Mouse (Mus musculus): ENCODE data around the gene Cacna1f. TPM values are rescaled to one million over a fixed set of nuclear protein-coding genes. Genes with fewer than 3 reads are reported as not detected.

The Cacna1f gene
- polyA plus RNA-seq (2015; fragmentation: Nextera tagmentation; extraction: Ambion mirVana), result 0.04 TPM in 1 of 2 replicates, not detected in the other

DNA sequence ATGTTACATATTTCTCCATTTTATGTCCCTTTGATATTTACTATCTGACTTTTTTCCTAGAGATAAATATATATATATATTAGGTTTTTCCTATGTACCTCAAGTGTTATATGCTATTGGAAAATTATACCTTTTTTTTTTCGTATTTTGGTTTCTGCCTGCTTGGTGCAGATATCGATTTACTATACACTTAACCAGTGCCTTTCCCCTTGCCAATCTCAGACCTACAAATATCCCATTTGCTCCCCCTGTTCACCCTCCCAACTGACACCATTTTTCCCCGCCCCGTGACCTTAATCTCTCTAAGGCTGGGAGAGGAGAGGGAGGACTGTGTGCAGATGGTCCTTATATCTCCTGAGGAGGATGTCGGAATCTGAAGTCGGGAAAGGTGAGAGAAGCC lies at the start of gene Cacna1f:
Cacna1f (plus strand) TSS at position 301 of the 400 bp plus-strand sequence.
- Histone ChIP-seq H3K9me3 (no peaks in the 10 kb centered on the region), H3K4me1 (no peaks in the 10 kb centered on the region; the same call in 1 of the 2 replicates), H3K4me3 (no peak within 1 kb of the TSS), H3K27ac (no peak within 1 kb of the TSS), H3K36me3 (no peaks in the 10 kb centered on the region; the same call in 1 of the 2 replicates), H3K27me3 (0 out of 2 replicates have a peak, but pooled peaks cover 3% of the 10 kb centered on the region), H3K9ac (no peak within 1 kb of the TSS), H3K4me2 (replicated peaks) (no peak within 1 kb of the TSS)
- WGBS, result 75% methylated on average over 6 of the region's 6 CpGs
- ATAC-seq (ENCODE audit: low FRiP score, low read depth), result no peak

- Histone ChIP-seq H3K4me1 (no peaks in the 10 kb centered on the region), H3K4me3 (no peak overlapping the region), H3K36me3 (no peaks in the 10 kb centered on the region; the same call in 1 of the 2 replicates), H3K27me3 (no peaks in the 10 kb centered on the region), H3K27ac (no peak overlapping the region), H3K4me2 (replicated peaks) (no peak overlapping the region), H3K9ac (no peak overlapping the region), H3K9me3 (no peaks in the 10 kb centered on the region)
- 31% methylated on average over 2 of the region's 2 CpGs for WGBS
- no peak for ATAC-seq (ENCODE audit: low FRiP score, low read depth)
These were observed 43.8 kb upstream of the Cacna1f start for GRCm38 (mm10) chrX:7563076-7563475.

- Histone ChIP-seq H3K4me2 (replicated peaks) (no peak overlapping the region), H3K27ac (no peak overlapping the region), H3K9me3 (no peaks in the 10 kb centered on the region), H3K36me3 (no peaks in the 10 kb centered on the region), H3K4me3 (no peak overlapping the region), H3K27me3 (no peaks in the 10 kb centered on the region), H3K4me1 (no peaks in the 10 kb centered on the region), H3K9ac (no peak overlapping the region)
- ATAC-seq (ENCODE audit: low FRiP score, low read depth), result no peak
- WGBS, result 84% methylated on average over 6 of the region's 6 CpGs
These were observed 40.5 kb upstream of the Cacna1f start for GRCm38 (mm10) chrX:7566352-7566751.

- Histone ChIP-seq H3K9me3 (no peaks in the 10 kb centered on the region), H3K36me3 (no peaks in the 10 kb centered on the region)
- WGBS, result 83% methylated on average over 8 of the region's 9 CpGs
These were observed 39.4 kb upstream of the Cacna1f start for GRCm38 (mm10) chrX:7567491-7567890.

GRCm38 (mm10) chrX:7570481-7571175 lies 36.3 kb upstream of the Cacna1f start:
- H3K36me3 ChIP-seq, result no peaks in the 10 kb centered on the region
- no peaks in the 10 kb centered on the region for H3K9me3 ChIP-seq
- H3K9ac ChIP-seq, result no peak overlapping the region
- no peak for ATAC-seq (ENCODE audit: low FRiP score, low read depth)
- H3K27me3 ChIP-seq, result no peaks in the 10 kb centered on the region
- no peak overlapping the region for H3K4me2 ChIP-seq (replicated peaks)
- no peak overlapping the region for H3K4me3 ChIP-seq
- no peak overlapping the region for H3K27ac ChIP-seq
- WGBS, result 74% methylated on average over 7 of the region's 7 CpGs
- peaks cover 6% of the 10 kb centered on the region for H3K4me1 ChIP-seq

More at GRCm38 (mm10) chrX:7567491-7567890, 39.4 kb upstream of the Cacna1f start:
- no peak overlapping the region for H3K4me2 ChIP-seq (replicated peaks)
- H3K9ac ChIP-seq, result no peak overlapping the region
- no peak overlapping the region for H3K27ac ChIP-seq
- H3K4me3 ChIP-seq, result no peak overlapping the region
- ATAC-seq (ENCODE audit: low FRiP score, low read depth), result no peak
- H3K27me3 ChIP-seq, result no peaks in the 10 kb centered on the region
- no peaks in the 10 kb centered on the region for H3K4me1 ChIP-seq

DNA sequence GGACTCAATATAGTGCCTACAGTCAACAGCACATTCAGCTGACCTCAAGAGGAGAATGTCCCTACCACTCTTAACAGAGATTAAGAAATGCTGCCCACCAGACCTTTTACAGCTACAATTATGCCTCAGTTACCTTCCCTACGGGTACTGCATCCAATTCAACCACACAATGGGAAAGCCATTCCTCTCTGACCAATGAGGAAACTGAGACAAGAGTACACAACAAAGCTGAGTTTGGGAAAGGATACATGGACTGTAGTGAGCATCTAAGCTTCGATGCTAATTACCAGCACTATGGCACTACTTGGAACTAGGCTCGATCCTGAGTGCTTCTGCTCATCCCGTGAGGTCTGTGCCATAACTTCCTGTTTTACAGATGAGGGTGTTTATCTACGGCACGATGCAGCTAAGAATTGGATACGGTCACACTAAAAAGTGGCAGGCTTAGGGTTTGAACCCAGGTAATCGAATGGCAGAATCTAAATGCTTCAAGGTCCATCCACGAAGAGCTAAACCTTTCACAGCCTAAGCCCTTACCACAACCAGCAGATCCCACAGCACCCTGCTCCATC lies 35.2 kb upstream of the Cacna1f start:
- no peak overlapping the region for H3K9ac ChIP-seq
- H3K4me3 ChIP-seq, result no peak overlapping the region
- ATAC-seq (ENCODE audit: low FRiP score, low read depth), result no peak
- no peaks in the 10 kb centered on the region for H3K9me3 ChIP-seq
- no peaks in the 10 kb centered on the region for H3K36me3 ChIP-seq
- no peak overlapping the region for H3K27ac ChIP-seq
- peaks cover 6% of the 10 kb centered on the region for H3K4me1 ChIP-seq
- no peak overlapping the region for H3K4me2 ChIP-seq (replicated peaks)
- WGBS, result 86% methylated on average over 9 of the region's 9 CpGs
- no peaks in the 10 kb centered on the region for H3K27me3 ChIP-seq

DNA sequence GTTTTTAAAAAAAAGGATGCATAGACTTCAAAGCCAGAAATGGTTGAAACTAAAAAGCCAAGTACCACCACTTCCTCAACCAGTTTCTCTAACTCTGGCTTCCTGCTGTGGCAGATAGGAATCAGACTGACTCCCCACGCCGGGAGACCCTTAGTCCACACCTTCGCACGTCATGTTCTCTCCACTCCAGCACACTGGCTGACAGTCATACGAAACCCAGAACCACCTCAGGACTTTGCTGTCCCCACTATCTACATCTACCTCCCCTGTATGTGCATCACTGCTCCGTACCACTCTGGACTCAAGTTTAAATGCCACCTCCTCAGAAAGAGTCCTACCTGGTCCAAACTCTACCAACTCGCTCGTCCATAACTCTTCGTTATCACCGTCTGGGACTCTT lies 34.4 kb upstream of the Cacna1f start:
- Histone ChIP-seq H3K36me3 (no peaks in the 10 kb centered on the region), H3K4me3 (no peak overlapping the region), H3K27me3 (no peaks in the 10 kb centered on the region), H3K4me2 (replicated peaks) (peak overlapping the region; percentile 67), H3K9me3 (no peaks in the 10 kb centered on the region), H3K27ac (no peak overlapping the region), H3K9ac (no peak overlapping the region), H3K4me1 (peaks cover 6% of the 10 kb centered on the region)
- no peak for ATAC-seq (ENCODE audit: low FRiP score, low read depth)
- 84% methylated on average over 10 of the region's 10 CpGs for WGBS

DNA sequence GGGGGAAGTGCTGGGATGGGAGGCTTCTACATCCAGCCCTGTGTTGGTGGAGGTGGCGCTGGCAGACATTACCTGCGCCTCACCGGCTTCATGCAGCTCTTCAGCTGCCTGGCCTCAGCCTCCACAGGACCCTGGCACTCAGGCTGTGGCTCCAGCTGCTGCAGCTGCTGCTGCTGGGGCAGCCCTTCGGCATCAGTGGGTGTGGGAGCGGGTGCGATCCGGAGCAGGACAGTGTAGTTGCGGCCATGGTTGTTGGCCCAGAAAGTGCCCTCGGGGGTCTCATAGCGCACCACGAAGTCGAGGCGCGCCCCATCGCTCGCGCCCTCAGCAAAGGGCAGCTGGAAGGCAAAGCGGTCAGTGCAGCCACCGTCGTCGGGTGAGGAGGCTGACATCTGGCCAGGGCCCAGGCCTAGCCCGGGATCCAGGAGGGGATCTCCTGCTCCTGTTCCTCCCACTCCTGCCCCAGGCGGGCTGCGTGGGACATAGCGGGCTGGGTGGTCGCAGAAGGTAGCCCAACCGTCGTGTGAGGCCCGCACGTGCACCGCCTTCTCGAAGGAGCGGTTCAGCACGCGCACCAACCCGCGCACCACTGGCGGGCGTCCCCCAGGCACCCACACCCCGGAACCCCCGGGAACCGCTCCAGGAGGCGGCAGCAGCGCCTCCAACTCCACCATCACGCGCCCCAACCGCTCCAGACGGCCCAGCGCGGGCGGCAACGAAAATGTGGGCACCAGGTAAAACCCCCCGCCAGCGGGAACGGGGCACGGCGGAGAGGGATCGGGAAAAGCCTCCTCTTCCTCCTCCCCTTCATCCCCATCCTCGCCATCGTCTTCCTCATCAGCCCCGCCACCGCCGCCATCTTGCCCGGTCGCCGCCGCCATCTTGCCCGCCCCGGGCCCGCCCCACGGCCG lies 33.5 kb upstream of the Cacna1f start, which contains the start of gene Foxp3:
Foxp3 (plus strand) TSS at position 469 of the 911 bp plus-strand sequence.
- H3K9ac ChIP-seq, result peak within 1 kb of the TSS; percentile 73
- peak; percentile 5 for ATAC-seq (ENCODE audit: low FRiP score, low read depth)
- peak within 1 kb of the TSS; percentile 74; the same call in 1 of the 2 replicates for H3K27ac ChIP-seq
- peak within 1 kb of the TSS; percentile 55 for H3K4me3 ChIP-seq
- no peaks in the 10 kb centered on the region for H3K36me3 ChIP-seq
- H3K27me3 ChIP-seq, result no peaks in the 10 kb centered on the region
- H3K4me2 ChIP-seq (replicated peaks), result peak within 1 kb of the TSS; percentile 67
- H3K9me3 ChIP-seq, result no peaks in the 10 kb centered on the region
- 29% methylated on average over 64 of the region's 72 CpGs for WGBS
- H3K4me1 ChIP-seq, result peaks cover 6% of the 10 kb centered on the region

DNA sequence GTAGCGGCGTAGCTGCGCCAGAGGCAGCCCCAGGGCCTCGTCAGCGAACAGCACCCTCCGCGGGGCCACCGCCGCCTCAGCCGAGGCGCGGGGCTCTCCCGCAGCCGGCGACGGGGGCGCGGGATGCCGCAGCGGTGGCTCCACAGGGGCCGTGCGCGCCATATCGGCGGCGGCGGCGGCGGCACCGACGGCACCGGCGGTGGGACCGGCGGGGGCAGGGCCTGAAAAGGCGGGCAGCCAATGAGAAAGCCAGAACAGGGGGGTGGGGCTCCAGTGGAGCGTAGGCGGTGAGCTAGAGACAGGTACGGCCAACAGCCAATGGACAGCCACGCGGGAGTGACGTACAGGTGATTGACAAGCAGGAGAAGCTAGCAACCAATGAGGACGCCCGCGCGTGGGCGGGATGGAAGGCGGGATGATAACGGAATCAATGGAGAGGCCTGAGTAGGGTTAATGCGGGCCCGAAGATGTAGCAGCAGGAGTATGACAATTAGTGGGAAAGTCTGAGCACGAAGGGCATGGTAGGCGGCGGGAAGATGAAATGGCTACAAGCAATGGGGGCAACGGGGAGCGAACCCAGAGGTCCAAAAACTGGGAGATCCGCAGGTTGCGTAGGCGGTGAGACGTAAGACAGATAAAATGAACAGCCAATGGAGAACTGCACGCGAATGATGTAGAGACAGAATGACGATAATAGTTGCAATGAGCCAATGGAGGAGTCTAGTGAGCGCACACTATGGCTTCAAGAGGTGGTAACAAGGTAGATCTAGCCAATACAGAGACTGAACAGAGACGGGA lies 32.6 kb upstream of the Cacna1f start, which contains the start of gene Ppp1r3f:
Ppp1r3f (minus strand) TSS at position 197 of the 798 bp plus-strand sequence.
- Histone ChIP-seq H3K9ac (peak within 1 kb of the TSS; percentile 73), H3K4me2 (replicated peaks) (peak within 1 kb of the TSS; percentile 67), H3K27ac (peak within 1 kb of the TSS; percentile 74; the same call in 1 of the 2 replicates), H3K4me3 (peak within 1 kb of the TSS; percentile 55), H3K27me3 (no peaks in the 10 kb centered on the region), H3K36me3 (no peaks in the 10 kb centered on the region), H3K4me1 (peaks cover 6% of the 10 kb centered on the region), H3K9me3 (no peaks in the 10 kb centered on the region)
- peak; percentile 99 for ATAC-seq (ENCODE audit: low FRiP score, low read depth)
- 17% methylated on average over 53 of the region's 65 CpGs for WGBS

- H3K27me3 ChIP-seq, result no peaks in the 10 kb centered on the region
- H3K27ac ChIP-seq, result no peak overlapping the region; the same call in 1 of the 2 replicates
- H3K9ac ChIP-seq, result peak overlapping the region; percentile 25; the same call in 1 of the 2 replicates
- peak overlapping the region; percentile 57 for H3K4me2 ChIP-seq (replicated peaks)
- WGBS, result 26% methylated on average over 5 of the region's 6 CpGs
- H3K36me3 ChIP-seq, result no peaks in the 10 kb centered on the region
- no peak for ATAC-seq (ENCODE audit: low FRiP score, low read depth)
- peak overlapping the region; percentile 55 for H3K4me3 ChIP-seq
- H3K9me3 ChIP-seq, result no peaks in the 10 kb centered on the region
- H3K4me1 ChIP-seq, result peaks cover 6% of the 10 kb centered on the region
These were observed 32.0 kb upstream of the Cacna1f start for GRCm38 (mm10) chrX:7574885-7575231.

- no peaks in the 10 kb centered on the region for H3K36me3 ChIP-seq
- WGBS, result 96% methylated on average over 2 of the region's 2 CpGs
- no peak overlapping the region for H3K4me3 ChIP-seq
- H3K9me3 ChIP-seq, result no peaks in the 10 kb centered on the region
- no peaks in the 10 kb centered on the region for H3K4me1 ChIP-seq
- H3K27me3 ChIP-seq, result no peaks in the 10 kb centered on the region
- no peak overlapping the region for H3K9ac ChIP-seq
- H3K4me2 ChIP-seq (replicated peaks), result no peak overlapping the region
- no peak overlapping the region for H3K27ac ChIP-seq
- ATAC-seq (ENCODE audit: low FRiP score, low read depth), result no peak
These were observed 25.7 kb upstream of the Cacna1f start for GRCm38 (mm10) chrX:7581151-7581550.

All from limb, embryonic 13.5 days (tissue).